Mouse (Mus musculus) liver, embryonic 14.5 days (tissue): ENCODE data around the gene Spryd3. TPM values are rescaled to one million over a fixed set of nuclear protein-coding genes. Genes with fewer than 3 reads are reported as not detected.

Experiments
- ATAC-seq: fragments of 200-750 bp; cut with Nextera tagmentation; 2 replicates; pipeline ENCODE4 v1.8.0; 2017; ENCODE audit warnings: moderate number of reproducible peaks, mild to moderate bottlenecking, moderate library complexity; ENCODE audit not compliant: insufficient read depth
- DNase-seq, 3 experiments: peaks; one replicate each; pipeline ENCODE4 v3.0.0-alpha.2; 2012 to 2013; ENCODE audit warnings: low read depth in 3 of 3, low spot score in 3 of 3
- H3K27ac ChIP-seq: fragments of 300-500 bp; sonication (generic); 2 replicates; pipeline ENCODE4 v1.5.1; 2014; ENCODE audit warnings: moderate library complexity, mild to moderate bottlenecking, control low read depth, inconsistent platforms
- H3K27me3 ChIP-seq: fragments of 300-500 bp; sonication (generic); 2 replicates; pipeline ENCODE4 v1.6.1; 2014; ENCODE audit warnings: mild to moderate bottlenecking, low read length, moderate library complexity; ENCODE audit not compliant: control insufficient read depth, insufficient read depth
- H3K36me3 ChIP-seq: fragments of 300-500 bp; sonication (generic); replicated peaks from 2 replicates; pipeline ENCODE4 v1.6.1; 2014; ENCODE audit warnings: low read depth; ENCODE audit not compliant: control insufficient read depth, insufficient read depth
- H3K4me1 ChIP-seq, 2 experiments: fragments of 200-500 bp in 1 of 2; fragments of 300-500 bp in 1 of 2; sonication (generic) in 1 of 2; replicated peaks; 2 replicates each; pipeline ENCODE4 v1.6.1; 2012 to 2014; ENCODE audit warnings: antibody characterized with exemption in 1 of 2, inconsistent platforms in 1 of 2, low read length in 1 of 2; ENCODE audit not compliant: control insufficient read depth in 2 of 2, insufficient read depth in 2 of 2
- H3K4me2 ChIP-seq: fragments of 300-500 bp; sonication (generic); 2 replicates; pipeline ENCODE4 v1.6.1; 2014; ENCODE audit warnings: low read depth, mild to moderate bottlenecking, control low read depth, moderate library complexity
- H3K4me3 ChIP-seq, 2 experiments: fragments of 200-500 bp in 1 of 2; fragments of 300-500 bp in 1 of 2; sonication (generic) in 1 of 2; 2 replicates each; pipeline ENCODE4 v1.5.1; 2012 to 2014; ENCODE audit warnings: low read depth in 2 of 2, low read length in 2 of 2, mild to moderate bottlenecking in 2 of 2, control low read depth in 1 of 2, inconsistent platforms in 1 of 2, moderate library complexity in 1 of 2; ENCODE audit not compliant: insufficient read depth in 1 of 2
- H3K9ac ChIP-seq: fragments of 300-500 bp; sonication (generic); replicated peaks from 2 replicates; pipeline ENCODE4 v1.6.1; 2014; ENCODE audit warnings: mild to moderate bottlenecking, control low read depth, moderate library complexity
- H3K9me3 ChIP-seq: fragments of 300-500 bp; sonication (generic); 2 replicates; pipeline ENCODE4 v1.6.1; 2016; ENCODE audit warnings: low read length, mixed read lengths; ENCODE audit not compliant: control insufficient read depth
- CTCF ChIP-seq: IDR thresholded peaks from 2 replicates; pipeline ENCODE4 v1.5.1; 2016; ENCODE audit warnings: antibody characterized with exemption, low read depth, control low read depth
- EP300 ChIP-seq: IDR thresholded peaks from 2 replicates; pipeline ENCODE4 v1.6.1; 2016; ENCODE audit warnings: antibody characterized with exemption, low read depth
- WGBS: fragments of 180-500 bp; shearing (Covaris S2); extraction: QIAGEN DNeasy Blood & Tissue Kit; methylation state at CpG from one replicate; pipeline ENCODE4 v1.1.7; 2014; ENCODE audit not compliant: insufficient replicate concordance; 5-methylcytosine and 5-hydroxymethylcytosine counted together
- polyA plus RNA-seq, 2 experiments: library from polyadenylated mRNA; depleted of rRNA in 1 of 2; stranded (reverse) in 1 of 2; unstranded in 1 of 2; fragments of >200 nt; fragmentation: Nextera tagmentation in 1 of 2; extraction: Ambion mirVana in 1 of 2; gene quantifications; 2 replicates each; pipeline versions ENCODE4 v1.2.1 to v1.2.3; 2012 to 2014

Spryd3 gene
- polyA plus RNA-seq, 2 experiments, result 8.8 to 12.5 TPM

DNA sequence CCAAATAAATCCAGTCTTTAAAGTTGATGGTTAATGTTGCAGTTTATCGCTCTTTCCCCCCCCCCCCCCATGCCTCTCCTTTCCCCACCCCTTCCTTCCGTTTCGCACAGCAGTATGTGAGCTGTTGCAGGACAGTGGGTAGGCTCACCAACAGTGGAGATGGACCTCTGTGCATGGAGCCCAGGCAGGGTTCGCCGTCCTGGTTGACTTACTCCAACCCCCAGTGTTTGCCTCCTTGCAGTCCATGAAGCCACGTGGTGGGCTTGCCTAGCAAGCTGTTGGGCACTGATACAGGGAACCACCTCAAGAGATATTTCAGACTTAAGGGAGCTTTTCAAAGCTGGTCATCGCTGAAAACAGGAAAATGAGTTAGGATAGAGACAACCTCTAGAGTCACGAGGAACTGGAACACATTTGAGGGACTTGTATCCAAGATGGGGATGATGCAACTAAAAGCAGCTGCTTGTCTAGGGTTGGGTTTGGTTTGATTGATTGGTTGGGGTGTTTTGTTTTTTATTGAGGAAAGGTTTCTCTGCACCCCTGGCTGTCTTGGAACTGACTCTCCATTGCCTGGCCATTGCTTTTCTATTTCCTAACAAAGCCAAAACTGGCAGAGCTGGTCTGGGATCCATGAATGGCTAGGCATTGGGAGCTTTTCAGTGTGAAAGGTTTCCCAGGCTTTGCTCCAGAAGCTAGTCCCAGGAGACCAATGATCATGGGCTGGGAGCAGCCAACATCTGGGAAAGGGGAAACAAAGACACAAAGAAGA is 38.7 kb downstream of the Spryd3 start:
- ATAC-seq (no peak), DNase-seq (no peak)
- Histone ChIP-seq H3K27me3 (peaks cover 6% of the 10 kb centered on the region), H3K4me1 (peaks cover 0 to 6% of the 10 kb centered on the region in 2 experiments; a peak in 1 of 4 replicates), H3K9me3 (no peaks in the 10 kb centered on the region), H3K4me2 (no peak overlapping the region), H3K36me3 (peaks cover 42% of the 10 kb centered on the region), H3K27ac (no peak overlapping the region), H3K4me3 (no peak overlapping the region), H3K9ac (no peak overlapping the region)
- WGBS, result 42% methylated on average over 8 of the region's 8 CpGs
- no peak for TF ChIP-seq EP300
- no peak for TF ChIP-seq CTCF

DNA sequence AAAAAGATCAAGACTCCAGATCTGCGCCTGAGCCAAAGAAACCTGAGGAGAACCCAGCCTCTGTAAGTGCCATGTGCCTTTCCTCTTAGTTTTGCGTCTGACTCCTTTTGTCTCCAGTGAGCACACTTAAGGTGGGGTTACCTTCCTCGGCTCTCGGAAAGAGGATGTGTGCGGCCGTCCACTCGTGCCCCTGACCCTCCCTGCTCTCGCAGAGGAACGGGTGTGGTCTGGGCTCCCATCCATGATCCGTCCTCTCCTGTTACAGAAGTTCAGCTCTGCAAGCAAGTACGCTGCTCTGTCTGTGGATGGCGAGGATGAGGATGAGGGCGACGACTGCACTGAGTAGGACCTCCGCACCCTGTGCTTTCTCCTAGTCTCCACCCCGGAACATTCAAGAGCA is 41.0 kb downstream of the Spryd3 start:
- TF ChIP-seq EP300 (no peak), CTCF (no peak)
- H3K9me3 ChIP-seq, result no peaks in the 10 kb centered on the region
- H3K9ac ChIP-seq, result no peak overlapping the region
- no peak overlapping the region for H3K4me2 ChIP-seq
- H3K27me3 ChIP-seq, result peaks cover 1% of the 10 kb centered on the region; the same call in 1 of the 2 replicates
- H3K36me3 ChIP-seq, result peaks cover 65% of the 10 kb centered on the region
- DNase-seq, result no peak
- H3K4me3 ChIP-seq, result no peak overlapping the region
- 79% methylated on average over 16 of the region's 16 CpGs for WGBS
- peaks cover 0 to 2% of the 10 kb centered on the region in 2 experiments; a peak in 1 of 4 replicates for H3K4me1 ChIP-seq
- no peak for ATAC-seq
- H3K27ac ChIP-seq, result no peak overlapping the region

DNA sequence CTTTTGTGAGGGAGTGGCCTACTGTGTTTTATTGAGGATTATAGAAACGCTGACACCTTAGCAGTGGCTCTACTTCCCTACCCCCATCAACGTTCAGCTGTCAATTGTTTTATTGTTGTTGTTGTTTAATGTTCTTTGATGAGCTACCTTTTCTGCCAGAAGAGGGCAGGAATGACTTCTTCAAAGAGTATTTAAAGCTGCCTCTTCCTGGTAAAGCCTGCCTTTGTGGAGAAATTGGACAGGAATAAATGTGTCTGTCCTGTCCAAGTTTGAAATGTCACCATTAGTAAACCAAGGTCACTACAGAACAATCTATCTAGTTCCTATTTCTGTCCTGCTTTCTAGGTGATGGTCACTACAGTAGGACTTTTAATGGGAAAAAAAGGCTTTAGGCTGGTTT is 41.9 kb downstream of the Spryd3 start:
- peaks cover 0 to 2% of the 10 kb centered on the region in 2 experiments; a peak in 1 of 4 replicates for H3K4me1 ChIP-seq
- no peak for DNase-seq
- TF ChIP-seq CTCF (no peak), EP300 (no peak)
- no peaks in the 10 kb centered on the region for H3K27me3 ChIP-seq
- no peak for ATAC-seq
- peaks cover 74% of the 10 kb centered on the region for H3K36me3 ChIP-seq
- H3K9ac ChIP-seq, result no peak overlapping the region
- WGBS, result 50% methylated on average over 2 of the region's 2 CpGs
- H3K4me3 ChIP-seq, result no peak overlapping the region
- H3K4me2 ChIP-seq, result no peak overlapping the region
- H3K27ac ChIP-seq, result no peak overlapping the region
- no peaks in the 10 kb centered on the region for H3K9me3 ChIP-seq

DNA sequence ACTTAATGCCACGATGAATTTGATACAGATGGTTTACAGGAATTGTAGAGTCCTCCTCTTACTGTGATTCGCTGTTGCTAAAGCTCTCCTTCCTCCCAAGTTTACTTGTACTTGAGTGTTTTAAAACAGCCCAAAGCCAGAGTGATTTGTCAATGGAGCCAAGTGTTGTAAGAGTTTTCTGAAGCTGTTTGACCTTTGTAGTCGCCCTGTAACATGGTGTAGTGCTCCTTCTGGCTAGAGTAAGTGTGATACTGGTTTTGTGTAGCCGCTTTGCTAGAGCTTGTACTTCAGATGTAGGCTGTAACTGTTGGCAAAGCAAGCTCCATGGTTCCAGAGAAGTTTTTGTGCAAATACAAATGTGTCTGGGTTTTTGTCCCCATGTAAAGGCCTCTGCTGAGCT is 43.8 kb downstream of the Spryd3 start:
- Histone ChIP-seq H3K9me3 (no peaks in the 10 kb centered on the region), H3K4me1 (peaks cover 0 to 1% of the 10 kb centered on the region in 2 experiments; a peak in 1 of 4 replicates), H3K27ac (no peak overlapping the region), H3K4me2 (no peak overlapping the region), H3K9ac (no peak overlapping the region), H3K36me3 (peaks cover 93% of the 10 kb centered on the region), H3K27me3 (no peaks in the 10 kb centered on the region), H3K4me3 (no peak overlapping the region)
- 82% methylated on average over 4 of the region's 4 CpGs for WGBS
- ATAC-seq (no peak), DNase-seq (no peak)
- TF ChIP-seq EP300 (no peak), CTCF (no peak)

DNA sequence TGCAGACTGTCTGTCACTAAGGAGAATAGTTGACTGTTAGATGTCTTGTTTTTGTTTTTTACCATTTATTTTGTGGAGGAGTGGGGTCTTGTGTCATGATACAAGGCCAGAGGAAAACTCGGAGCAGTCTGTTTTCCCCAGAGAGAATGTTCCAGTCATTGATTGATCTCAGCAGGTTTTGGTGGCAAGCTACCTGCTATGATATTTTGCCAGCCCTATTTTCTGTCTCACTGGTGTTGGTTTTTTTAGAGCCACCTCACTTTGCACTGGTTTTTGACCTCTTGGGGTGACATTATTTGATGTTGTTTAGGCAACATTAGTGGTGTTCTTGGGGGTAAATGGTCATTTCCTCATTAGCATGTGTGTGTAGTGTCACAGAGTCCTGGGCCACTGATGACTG is 44.3 kb downstream of the Spryd3 start:
- WGBS, result 84% methylated on average over 1 of the region's 1 CpGs
- H3K9ac ChIP-seq, result no peak overlapping the region
- DNase-seq (no peak), ATAC-seq (no peak)
- no peak overlapping the region for H3K4me2 ChIP-seq
- H3K4me1 ChIP-seq, result no peaks in the 10 kb centered on the region; a peak in 1 of 4 replicates
- no peaks in the 10 kb centered on the region for H3K27me3 ChIP-seq
- no peak overlapping the region for H3K27ac ChIP-seq
- no peak overlapping the region for H3K4me3 ChIP-seq
- H3K36me3 ChIP-seq, result peaks cover 98% of the 10 kb centered on the region
- TF ChIP-seq CTCF (no peak), EP300 (no peak)
- H3K9me3 ChIP-seq, result no peaks in the 10 kb centered on the region
